Mouse (Mus musculus) lung, postnatal 10 days (tissue): Measurements from ENCODE around the gene Rars2.
"Not testable (repeated sequence)": the region's sequence is repeated elsewhere in the genome, so short reads cannot be mapped to it uniquely, and the experiment has no call there.

Experiments used
- DNase-seq: peaks from one replicate; pipeline ENCODE4 v3.0.0; 2021

The Rars2 gene

GRCm38 (mm10) chr4:34614630-34615094 is at the start of gene Rars2, which contains the start of gene Orc3:
TSS of gene Rars2 (plus strand) at chr4:34614957.
TSS of gene Orc3 (minus strand) at chr4:34614944.
- peak; percentile 94 for DNase-seq

- no peak for DNase-seq
These were observed 48.5 kb upstream of the Rars2 start for GRCm38 (mm10) chr4:34566226-34566625.

GRCm38 (mm10) chr4:34572876-34573275 is 41.9 kb upstream of the Rars2 start:
- no peak for DNase-seq

GRCm38 (mm10) chr4:34577028-34577427 is 37.7 kb upstream of the Rars2 start:
- no peak for DNase-seq

GRCm38 (mm10) chr4:34579215-34579614 is 35.5 kb upstream of the Rars2 start:
- no peak for DNase-seq

DNA sequence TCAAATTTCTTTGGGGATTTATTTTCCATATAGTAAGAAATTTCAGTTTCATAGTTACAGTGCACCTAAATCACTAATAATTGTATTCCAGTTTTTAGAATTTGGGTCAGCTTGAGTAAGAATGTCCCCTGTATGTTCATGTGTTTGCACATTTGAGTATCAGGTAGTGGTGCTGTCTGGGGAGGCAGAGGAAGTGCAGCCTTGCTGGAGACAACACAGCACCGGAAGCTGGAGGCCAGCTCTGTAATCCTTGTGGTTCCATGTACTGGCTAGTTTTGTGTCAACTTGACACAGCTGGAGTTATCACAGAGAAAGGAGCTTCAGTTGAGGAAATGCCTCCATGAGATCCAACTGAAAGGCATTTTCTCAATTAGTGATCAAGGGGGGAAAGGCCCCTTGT is 33.3 kb upstream of the Rars2 start:
- DNase-seq = not testable (repeated sequence)

- DNase-seq = no peak
These were observed 32.8 kb upstream of the Rars2 start for GRCm38 (mm10) chr4:34581990-34582389.

DNA sequence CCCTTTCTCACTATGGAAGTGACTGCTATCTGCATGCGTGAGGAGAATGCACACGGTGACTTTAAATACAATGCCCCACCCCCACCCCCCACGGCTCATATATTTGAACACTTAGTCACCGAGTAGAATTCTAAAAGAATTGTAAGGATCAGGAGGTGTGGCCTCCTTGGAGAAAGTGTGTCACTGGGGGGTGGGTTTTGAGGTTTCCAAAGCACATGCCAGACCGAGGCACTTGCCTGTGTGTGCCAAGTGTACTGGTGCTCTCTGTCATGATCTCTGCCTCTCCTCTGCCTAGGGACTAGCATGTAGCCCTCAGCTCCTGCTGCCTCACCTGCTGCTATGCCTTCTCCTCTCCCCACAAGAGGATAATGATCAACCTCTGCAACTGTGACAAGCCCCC is 32.3 kb upstream of the Rars2 start:
- no peak for DNase-seq

GRCm38 (mm10) chr4:34583427-34583826 is 31.3 kb upstream of the Rars2 start:
- DNase-seq = no peak

GRCm38 (mm10) chr4:34584871-34585607 is 29.7 kb upstream of the Rars2 start:
- DNase-seq = no peak

DNA sequence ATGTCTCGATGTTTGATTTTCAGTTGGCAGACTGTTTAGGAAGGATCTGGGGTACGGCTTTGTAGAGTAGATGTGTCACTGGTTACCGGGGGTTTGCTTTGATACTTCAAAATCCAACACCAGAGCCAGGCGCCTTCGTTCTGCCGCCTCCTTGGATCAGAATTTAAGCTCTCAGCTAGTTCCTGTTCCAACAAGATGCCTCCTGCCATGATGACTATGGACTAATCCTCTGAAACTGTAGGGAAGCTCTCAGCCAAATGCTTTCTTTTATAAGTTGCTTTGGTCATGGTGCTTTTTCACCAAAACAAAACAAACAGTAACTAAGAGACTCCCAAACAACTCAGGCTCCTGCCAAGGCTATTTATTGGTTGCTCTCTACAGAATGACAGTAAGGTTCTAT is 11.6 kb upstream of the Rars2 start:
- no peak for DNase-seq

- DNase-seq = no peak
These were observed 8.1 kb upstream of the Rars2 start for GRCm38 (mm10) chr4:34606658-34607057.

DNA sequence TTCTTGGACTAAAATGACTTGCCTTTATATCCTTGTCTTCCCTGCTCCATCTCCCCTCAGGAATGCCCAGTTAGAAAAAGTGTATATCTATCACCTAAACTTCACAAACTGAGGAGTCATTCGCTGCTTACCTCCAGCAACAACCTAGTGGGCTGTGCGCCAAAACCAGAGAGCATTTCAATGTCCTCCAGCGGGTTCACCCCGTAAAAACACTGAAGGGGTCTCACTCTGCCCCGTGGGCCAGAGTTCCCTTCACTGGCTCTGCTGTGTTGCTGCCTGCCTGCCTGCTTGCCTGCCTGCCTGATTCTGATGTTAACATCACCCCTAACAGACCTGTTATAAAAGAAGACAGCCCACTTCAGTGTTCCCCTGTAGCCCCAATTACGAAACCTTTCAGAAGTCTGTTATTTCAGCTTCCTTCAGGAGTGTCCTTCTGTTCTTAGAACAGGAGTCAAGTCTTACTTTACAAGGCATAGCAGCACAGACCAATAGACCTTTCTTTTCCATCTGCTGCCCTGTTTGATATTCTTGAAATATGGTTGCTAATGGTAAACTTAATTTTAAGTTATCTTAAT is 1.1 kb upstream of the Rars2 start:
- DNase-seq = peak; percentile 8

- peak; percentile 2 for DNase-seq
These were observed 546 bp downstream of the Rars2 start for GRCm38 (mm10) chr4:34615303-34615702.

DNA sequence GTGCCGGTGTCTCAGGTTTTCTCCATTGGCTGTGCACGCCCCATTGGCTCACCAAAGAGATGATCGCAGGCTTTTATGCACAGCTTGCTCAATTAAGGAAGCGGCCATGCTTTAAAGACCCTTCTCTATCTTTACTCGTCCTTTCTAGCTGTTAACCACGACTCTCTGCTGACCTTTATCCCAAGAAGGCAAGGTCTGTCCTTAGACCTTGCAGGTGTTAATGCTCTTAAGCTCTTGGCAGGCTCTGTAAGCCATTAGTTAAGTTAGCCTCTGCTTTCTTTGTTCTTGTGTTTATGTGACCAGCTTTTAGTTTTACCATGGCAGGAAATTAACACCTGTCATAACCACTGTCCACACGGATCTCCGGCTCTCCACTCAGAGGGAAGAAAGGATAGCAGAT is 1.4 kb downstream of the Rars2 start:
- no peak for DNase-seq

DNA sequence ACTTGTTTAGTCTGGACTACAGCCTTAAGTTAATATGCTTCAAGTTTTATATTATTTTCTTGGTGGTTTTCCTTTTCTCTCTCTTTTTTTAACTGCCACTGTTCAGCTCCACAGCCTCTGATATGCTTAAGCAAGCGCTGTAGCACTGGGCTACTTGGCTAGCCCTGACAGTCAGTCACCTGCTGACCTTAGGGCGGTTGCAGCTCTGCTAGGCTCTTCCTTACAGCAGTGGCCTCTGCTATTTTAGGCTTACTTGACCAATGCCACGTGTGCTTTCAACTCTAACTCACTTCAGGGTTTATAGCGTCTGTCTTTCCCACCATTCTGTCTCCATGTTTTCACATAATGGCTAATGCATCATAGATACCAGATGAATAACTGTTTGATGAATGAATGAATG is 10.8 kb downstream of the Rars2 start:
- no peak for DNase-seq

GRCm38 (mm10) chr4:34626401-34626800 is 11.6 kb downstream of the Rars2 start:
- no peak for DNase-seq

- DNase-seq = no peak
These were observed 15.2 kb downstream of the Rars2 start for GRCm38 (mm10) chr4:34629956-34630355.

DNA sequence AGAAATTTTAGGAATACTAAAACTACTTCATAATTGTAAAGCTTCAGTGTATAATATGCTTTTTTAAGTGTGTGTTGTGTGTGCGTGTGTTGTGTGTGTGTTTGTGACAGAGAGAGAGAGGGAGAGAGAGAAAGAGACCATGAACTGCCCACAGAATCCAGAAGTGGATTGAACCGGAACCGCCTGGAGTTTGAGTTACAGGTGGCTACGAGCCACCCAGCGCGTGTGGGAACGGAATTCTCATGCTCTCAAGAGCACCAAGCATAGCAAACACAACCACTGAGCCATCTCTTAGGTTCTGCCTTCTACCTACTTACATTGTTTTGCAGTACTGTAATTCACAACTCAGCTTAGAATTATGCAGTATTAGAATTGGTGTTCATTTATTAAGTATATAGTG is 19.4 kb downstream of the Rars2 start:
- DNase-seq = no peak

DNA sequence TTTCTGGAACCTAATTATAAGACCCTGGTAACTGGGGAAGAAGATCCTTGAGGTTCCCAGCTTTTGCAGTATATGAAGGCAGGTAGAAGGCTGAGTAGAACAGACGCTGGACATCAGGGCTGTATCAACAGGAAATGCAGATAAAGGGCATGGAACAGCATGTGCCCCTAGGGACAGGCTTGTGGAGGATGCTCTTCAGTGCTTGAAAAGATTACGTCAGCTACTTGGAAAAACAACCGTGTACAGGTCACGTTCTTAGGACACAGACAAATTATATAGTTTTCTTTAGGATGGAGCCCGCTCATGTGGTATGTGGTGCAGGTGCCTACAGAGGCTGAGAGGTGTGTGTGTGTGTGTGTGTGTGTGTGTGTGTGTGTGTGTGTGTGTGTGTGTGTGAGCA is 21.3 kb downstream of the Rars2 start:
- no peak for DNase-seq

- DNase-seq = no peak
These were observed 22.6 kb downstream of the Rars2 start for GRCm38 (mm10) chr4:34637386-34637785.

GRCm38 (mm10) chr4:34637851-34638250 is 23.1 kb downstream of the Rars2 start:
- no peak for DNase-seq

- DNase-seq = no peak
These were observed 25.1 kb downstream of the Rars2 start for GRCm38 (mm10) chr4:34639745-34640364.

DNA sequence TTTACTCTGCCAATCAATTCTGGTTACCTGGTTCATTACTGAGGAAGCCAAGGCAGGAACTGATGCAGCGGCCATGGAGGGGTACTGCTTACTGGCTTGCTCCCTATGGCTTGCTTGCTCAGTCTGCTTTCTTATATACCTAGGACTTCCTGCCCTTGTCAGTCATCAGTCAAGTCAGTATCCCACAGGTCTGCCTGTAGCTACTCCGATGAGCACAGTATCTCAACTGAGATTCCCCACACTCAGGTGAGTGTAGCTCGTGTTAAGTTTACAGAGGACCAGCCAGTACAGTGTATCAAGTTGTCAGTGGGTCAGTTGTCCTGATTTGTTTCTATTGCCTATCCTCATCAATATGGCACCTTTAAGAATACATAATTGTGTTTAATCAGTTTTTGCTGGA is 26.0 kb downstream of the Rars2 start:
- DNase-seq = no peak
